Comparison of ENCODE assay signal across 13 mouse cellular contexts in genomic region chr2:92605995-92606394, GRCm38 (mm10). TPM values are rescaled to one million over a fixed set of nuclear protein-coding genes. Genes with fewer than 3 reads are reported as not detected.
DNase-seq lines count a peak whose midpoint lies in the region; ATAC-seq lines count a peak whose summit lies in the region.
"Had no signal": no experiment of that assay in that cellular context is flagged by ENCODE, and none has a peak within 500 bp of the region (broad histone marks: within the 10 kb centered on the region; RNA-seq: fewer than 3 reads in every experiment).

No protein-coding gene starts in this region.

- no peak for ATAC-seq in kidney, embryonic 15.5 days (replicated peaks; ENCODE audit: low FRiP score)
- ATAC-seq in granulocyte monocyte progenitor cell, adult 5-6 weeks (replicated peaks; ENCODE audit: poor library complexity, severe bottlenecking): peak; percentile 20; the same call in 1 of the 2 replicates
- ATAC-seq: hindbrain, embryonic 16.5 days had no signal

- H3K27me3 ChIP-seq in kidney, embryonic 15.5 days: peaks cover 12% of the 10 kb centered on the region

- DNase-seq in kidney, adult 11 months: peak; percentile 19
- DNase-seq in heart, postnatal 4 days: peak; percentile 43
- peak; percentile 79 for DNase-seq in lung, postnatal 10 days
- no peak for DNase-seq in spleen, postnatal 4 days (ENCODE audit: low spot score in 2 of 2)
- DNase-seq in right cerebral cortex, adult 18-20 months: no peak
- no peak for DNase-seq in yolk sac, embryonic 10.5 days (ENCODE audit: low spot score)
- DNase-seq: gastrocnemius, postnatal 10 days; midbrain, embryonic 14.5 days; right cerebral cortex, postnatal 4 days had no signal

- no peak overlapping the region for H3K4me3 ChIP-seq in kidney, embryonic 15.5 days (replicated peaks)

- 59% methylated on average over 5 of the region's 5 CpGs for WGBS in kidney, embryonic 15.5 days

- no peaks in the 10 kb centered on the region for H3K9me3 ChIP-seq in kidney, embryonic 15.5 days (replicated peaks)
- H3K9me3 ChIP-seq: G1E had no signal

- no peak overlapping the region for H3K27ac ChIP-seq in kidney, embryonic 15.5 days

- H3K4me2 ChIP-seq in kidney, embryonic 15.5 days: no peak overlapping the region

- no peaks in the 10 kb centered on the region for H3K36me3 ChIP-seq in kidney, embryonic 15.5 days
- H3K36me3 ChIP-seq: G1E had no signal

- no peak overlapping the region for H3K9ac ChIP-seq in kidney, embryonic 15.5 days

- peaks cover 44% of the 10 kb centered on the region for H3K4me1 ChIP-seq in kidney, embryonic 15.5 days

RNA-seq across cellular contexts. Expression of gene Chst1, which starts 6.5 kb away (rescaled TPM):
- 7.7 and 9.2 TPM in 2 replicates for polyA plus RNA-seq in kidney, embryonic 15.5 days (2015; fragmentation: Nextera tagmentation; extraction: Ambion mirVana)
- 0.21 TPM in 1 of 2 replicates, not detected in the other for total RNA-seq in granulocyte monocyte progenitor cell, adult 5-6 weeks (2014; fragmentation: Nextera tagmentation)
- total RNA-seq in granulocyte monocyte progenitor cell, adult 5-6 weeks (2017): 0.13 TPM in 1 of 2 replicates, not detected in the other
- total RNA-seq in heart, postnatal 4 days (2021): 1 to 10 TPM; 3.9 to 4.8 TPM

Comparison
In these comparisons a context has a peak if more than half of its experiments do, and no peak if none do; other contexts are left out.
1. DNase-seq: peak in kidney, adult 11 months (single experiment), heart, postnatal 4 days (single experiment) and lung, postnatal 10 days (single experiment); none in spleen, postnatal 4 days (0 of 2), right cerebral cortex, adult 18-20 months (single experiment) and yolk sac, embryonic 10.5 days (single experiment).
2. RNA of gene Chst1, which starts 6.5 kb away (total RNA-seq): 3.9 to 4.8 TPM in heart, postnatal 4 days; 0.13 to 0.21 TPM in granulocyte monocyte progenitor cell, adult 5-6 weeks; every median in the first group is over 4 times any median in the second.